Mouse (Mus musculus): ENCODE data around the gene Pnp.
"Not testable (repeated sequence)": the region's sequence is repeated elsewhere in the genome, so short reads cannot be mapped to it uniquely, and the experiment has no call there.

Pnp gene

DNA sequence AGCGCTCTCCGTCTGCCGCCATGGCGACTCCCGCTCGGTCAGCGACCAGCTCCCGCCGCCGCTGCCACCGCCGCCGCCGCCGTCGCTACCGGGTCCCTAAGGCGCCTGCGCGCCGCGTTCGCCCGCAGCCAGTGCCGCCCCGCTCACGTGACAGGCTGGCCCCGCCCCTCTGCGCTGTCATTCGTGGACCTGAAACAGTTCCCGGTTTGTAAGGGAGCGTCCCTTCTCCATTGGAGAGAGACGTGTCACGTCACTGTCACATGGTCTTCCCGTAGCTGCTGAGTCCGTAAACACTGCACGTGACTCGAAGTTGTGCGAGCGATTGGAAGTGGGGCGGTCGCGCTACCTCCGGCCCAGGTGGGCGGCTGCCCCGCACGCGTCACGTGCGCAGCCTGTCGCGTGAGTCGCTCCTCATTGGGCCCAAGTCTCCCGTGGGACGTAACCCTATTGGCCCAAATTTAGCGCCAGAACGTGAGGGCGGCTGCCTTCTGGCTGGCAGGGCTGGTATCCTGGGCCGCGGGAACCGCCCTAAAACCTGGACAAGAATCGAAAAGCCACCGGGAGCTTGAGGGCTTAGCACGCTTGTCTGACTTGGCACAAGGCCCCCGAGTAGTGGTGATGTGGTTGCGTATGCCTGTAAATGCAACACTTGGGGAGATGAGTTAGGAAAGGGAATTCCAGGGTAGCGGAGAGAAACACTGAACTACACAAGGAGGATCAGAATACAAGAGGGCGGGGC lies at the start of gene Pnp, which contains the start of gene Pip4p1:
Pnp (plus strand) TSS at position 329 of the 739 bp plus-strand sequence.
Pip4p1 (minus strand) TSS at position 103 of the 739 bp plus-strand sequence.
- peak; percentile 100 for DNase-seq (ENCODE audit: low read depth, low spot score)

DNA sequence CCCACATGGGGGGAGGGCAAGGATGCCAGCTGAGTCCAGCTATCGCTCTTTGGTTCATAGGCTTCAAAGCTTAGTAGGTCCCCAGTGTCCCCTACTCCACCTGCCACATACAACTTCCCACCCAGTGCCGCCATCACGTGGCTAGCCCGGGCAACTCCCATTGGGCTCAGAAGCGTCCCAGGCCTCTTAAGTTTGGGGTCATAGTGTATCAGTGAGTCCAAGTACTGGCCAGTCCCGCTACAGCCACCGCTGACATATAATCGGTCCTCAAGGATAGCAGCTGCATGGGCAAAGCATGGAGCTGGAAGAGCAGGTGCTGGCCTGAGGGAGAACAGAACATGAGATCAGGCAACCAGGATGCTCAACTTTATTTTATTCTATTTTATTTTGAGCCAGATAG lies 39.3 kb upstream of the Pnp start:
- DNase-seq (ENCODE audit: low read depth, low spot score) = no peak

DNA sequence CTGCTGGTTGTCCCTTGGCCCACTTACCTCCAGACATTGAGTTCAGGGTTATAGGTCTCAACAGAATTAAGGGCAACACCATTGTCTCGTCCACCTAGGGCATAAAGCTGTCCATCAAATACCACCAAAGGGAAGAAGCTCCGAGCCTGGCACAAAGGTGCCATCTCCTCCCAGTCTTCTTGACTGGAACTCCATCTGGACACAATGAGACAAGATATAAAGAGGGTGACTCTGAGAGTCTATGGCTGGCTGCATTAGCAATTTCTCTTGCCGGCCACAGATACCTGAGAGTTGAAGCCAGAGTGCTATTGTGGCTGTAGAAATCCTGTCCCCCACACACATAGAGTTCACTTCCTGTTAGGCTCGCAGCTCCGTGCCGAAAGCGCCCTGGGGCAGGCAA lies 38.8 kb upstream of the Pnp start:
- DNase-seq (ENCODE audit: low read depth, low spot score) = no peak

DNA sequence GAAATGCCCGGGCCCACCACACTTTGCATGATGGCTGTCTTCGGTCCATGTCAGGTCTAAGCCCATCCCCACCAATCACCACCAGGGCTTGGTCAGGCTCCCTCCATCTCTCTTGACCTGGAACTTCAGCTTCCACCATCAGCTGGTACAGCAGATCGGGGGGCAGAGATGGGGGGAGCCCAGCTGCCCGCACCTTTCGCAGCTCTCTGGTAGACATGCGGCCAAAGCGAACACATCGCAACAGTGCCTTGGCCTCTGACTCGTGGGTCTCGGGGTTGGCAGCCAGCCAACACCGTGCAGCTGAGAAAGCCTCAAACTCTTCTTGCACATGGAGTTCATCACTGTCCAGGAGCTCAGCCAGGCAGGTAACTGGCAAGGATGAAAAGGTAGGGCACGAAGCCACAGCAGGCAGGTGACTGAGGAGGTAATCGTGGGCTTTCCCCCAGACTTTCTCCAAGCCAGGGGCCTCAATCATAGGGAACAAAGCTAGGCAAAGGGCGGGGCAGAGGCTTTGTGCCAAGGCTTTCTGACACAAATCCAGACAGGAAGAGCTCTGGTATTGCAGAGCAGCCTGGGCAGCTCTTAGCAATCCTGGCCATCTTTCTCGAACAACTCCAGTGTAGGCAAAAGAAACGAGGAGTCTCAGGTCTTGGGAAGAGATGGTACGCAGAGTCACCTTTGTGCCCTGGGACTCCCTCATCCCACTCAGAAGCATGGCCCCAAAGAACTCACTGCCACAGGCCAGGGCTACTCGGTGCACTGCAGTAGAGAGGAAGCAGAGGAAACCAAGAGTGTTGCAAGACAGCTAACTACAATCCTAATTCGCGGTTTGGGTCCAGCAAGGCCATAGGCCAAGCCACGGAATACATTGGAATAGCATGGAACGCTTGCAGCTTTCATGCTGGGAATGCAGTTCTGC lies 38.1 kb upstream of the Pnp start:
- no peak for DNase-seq (ENCODE audit: low read depth, low spot score)

DNA sequence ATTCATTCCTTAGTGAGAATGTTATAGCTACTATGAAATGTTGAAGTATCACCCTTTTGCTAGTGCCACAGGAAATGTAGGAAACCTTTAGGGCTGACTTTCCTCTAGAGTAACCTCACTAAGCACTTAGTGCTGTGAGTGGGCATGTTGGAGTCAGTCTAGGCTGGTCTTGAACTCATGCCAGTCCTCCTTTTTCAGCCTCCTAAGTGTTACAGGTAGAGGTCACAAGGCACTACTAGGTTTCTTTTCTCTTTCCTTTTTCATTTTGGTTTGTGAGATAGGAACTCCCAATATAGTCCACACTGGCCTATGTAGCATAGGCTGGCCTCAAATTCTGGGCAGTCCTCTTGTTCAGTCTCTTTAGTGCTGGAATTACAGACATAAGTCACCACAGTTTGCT lies 35.5 kb upstream of the Pnp start:
- DNase-seq (ENCODE audit: low read depth, low spot score) = no peak

DNA sequence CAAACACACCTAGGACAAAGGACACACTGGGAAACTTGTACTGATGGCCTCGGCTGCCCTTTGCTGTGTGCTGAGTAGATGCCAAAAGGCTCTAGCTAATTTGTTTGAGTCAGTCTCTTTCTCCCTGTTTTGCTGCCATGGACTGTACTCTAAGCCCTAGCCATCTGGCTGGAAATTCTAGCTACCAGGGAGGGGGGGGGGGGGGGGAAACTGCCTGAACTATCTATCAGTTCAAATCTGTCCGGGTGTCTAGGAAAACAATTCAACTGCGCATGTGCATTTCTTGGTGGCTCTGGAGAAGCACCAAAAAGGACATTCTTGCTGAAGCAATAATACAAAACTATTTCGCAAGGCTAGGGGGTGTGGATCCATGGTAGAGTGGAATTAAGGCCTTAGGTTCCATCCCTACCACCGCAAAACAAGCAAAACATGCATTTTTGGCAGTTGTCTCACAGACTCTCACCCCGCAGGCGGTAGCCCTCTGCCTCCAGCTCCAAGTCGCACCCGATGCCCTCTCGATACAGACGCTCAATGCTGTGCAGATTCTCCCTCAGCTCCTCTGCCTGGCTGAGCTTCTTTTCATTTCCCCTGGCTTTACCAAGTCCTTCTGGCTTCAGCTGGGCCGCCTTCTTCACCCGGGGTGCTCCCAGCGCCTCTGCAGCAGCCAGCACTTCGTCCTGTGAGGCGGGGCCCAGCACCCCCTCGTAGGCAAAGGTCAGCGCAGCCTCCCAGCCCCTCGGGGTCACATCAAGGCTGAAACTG lies 34.7 kb upstream of the Pnp start:
- DNase-seq (ENCODE audit: low read depth, low spot score) = peak; percentile 41

DNA sequence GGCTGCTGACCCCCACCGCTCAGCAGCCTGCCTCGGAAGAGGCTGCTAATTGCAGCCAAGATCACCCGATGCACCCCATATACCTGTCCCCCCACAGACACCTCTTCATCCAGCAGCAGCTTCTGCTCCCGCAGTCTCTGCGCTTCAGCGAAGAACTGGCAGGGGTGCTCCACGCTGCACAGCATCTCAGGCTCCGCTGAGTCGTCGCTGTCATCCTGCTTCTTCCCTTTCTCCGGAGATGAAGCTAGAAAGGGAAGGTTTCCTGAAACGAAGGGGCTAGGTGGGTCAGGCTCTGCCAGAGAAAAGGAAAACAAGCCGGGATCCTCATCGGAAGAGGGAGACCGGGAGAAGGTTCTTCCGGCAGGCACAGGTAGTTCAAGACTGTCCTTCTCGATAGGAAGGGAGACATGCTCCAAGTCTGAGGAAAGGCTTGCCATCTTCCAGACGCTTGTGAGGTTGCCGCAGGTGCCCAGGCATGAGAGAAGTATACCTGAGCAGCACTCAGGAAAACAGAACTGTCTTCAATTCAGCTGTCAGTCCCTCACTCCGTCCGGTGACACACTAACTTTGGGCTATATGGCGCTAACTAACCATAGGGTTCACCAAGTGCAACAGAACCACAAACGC lies 34.0 kb upstream of the Pnp start:
- DNase-seq (ENCODE audit: low read depth, low spot score) = peak; percentile 15

DNA sequence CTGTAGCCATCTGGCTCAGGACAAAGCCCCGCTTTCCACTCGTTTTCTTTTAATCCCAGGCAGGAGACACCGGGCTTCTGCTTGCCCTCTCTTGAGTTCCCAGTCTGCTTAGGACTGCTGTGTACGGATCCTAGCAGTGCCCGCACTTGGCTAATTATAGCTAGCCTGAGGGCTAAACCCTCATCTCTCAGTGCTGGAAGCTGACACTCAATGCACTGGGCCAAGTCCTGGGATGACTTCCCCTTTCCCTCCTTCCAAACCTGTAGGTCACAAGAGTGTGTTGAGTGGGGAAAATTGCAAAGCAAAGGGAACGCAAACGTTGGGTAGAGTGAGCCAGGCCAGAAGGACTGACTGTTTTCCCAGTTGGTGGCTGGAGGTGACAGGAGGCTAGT lies 33.5 kb upstream of the Pnp start, which contains the start of gene Klhl33:
Klhl33 (minus strand) TSS at position 134 of the 392 bp plus-strand sequence.
- peak; percentile 16 for DNase-seq (ENCODE audit: low read depth, low spot score)

DNA sequence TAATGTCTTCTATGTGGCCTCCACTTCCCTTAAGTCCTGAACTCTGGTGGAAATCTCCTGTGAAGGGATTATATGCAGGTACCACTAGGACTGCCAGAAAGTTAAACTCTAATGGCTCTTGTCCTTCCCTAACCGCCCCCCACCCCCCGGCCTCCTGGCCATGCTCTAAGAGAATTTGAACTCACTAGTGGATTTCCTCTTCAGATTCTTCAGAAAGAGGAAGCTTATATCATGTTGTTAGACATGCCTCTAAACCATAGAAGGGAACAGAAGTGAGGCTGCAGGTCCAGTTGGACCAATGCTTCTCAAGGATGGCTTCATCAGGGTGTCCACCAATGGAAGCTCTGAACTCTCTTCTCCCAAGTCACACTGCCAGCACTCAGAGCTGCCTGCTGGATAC lies 32.9 kb upstream of the Pnp start:
- DNase-seq (ENCODE audit: low read depth, low spot score) = not testable (repeated sequence)

DNA sequence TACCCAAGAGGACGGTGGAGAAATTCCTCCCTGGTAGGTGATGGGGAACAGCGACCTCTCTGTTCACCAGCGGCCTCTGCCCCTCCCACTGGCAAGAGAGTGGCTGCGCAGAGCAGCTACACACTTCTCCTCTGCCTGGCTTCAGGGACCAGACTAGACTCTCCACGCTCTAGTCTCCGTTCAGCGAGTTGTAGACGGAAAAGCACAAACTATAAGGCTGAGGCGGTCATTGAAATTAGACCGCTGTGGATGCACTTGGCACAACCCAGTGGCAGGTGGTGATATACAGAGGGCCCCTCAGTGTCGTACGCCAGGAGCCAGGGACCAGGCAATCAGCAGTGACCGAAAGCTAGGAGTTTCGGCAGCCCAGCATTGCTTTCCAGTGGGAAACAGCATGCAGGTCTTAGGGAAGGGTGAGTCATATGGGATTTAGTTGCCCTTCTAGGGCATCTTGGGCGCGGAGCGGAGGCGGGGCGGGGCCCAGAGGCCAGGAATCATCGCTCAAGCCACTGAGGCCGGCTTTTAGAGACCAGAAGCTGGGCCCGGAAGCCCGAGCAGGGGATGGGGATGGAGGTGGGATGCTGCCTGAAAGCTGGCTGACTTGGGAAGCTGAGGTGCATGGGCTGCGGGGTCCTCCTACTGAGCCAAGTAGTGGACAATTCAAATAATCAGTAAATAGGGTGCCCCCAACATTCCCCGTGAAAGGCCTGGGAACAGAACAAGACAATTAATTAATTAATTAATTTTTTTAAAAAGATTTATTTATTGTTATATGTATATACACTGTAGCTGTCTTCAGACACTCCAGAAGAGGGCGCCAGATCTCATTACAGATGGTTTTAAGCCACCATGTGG lies 26.7 kb upstream of the Pnp start:
- no peak for DNase-seq (ENCODE audit: low read depth, low spot score)

DNA sequence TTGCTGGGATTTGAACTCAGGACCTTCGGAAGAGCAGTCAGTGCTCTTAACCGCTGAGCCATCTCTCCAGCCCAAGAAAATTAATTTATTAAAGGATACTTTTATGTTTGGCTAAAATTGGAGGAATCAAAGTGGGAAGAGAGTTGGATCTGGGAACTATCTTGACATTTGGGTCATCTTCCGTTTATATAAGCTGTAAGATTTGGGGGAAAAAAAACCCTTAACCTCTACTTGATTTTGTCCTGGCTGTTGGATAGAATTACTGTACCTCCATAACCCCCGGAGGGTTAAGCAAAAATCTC lies 26.1 kb upstream of the Pnp start:
- DNase-seq (ENCODE audit: low read depth, low spot score) = no peak

DNA sequence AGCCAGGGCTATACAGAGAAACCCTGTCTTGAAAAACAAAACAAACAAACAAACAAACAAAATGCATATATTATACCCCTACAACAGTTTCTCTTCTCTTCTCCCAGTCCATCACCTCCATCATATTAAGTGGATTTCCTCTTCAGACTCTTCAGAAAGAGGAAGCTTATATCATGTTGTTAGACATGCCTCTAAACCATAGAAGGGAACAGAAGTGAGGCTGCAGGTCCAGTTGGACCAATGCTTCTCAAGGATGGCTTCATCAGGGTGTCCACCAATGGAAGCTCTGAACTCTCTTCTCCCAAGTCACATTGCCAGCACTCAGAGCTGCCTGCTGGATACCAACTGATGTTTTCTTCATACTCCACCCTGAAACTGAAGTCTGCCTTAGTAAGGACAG lies 25.6 kb upstream of the Pnp start:
- DNase-seq (ENCODE audit: low read depth, low spot score) = not testable (repeated sequence)

DNA sequence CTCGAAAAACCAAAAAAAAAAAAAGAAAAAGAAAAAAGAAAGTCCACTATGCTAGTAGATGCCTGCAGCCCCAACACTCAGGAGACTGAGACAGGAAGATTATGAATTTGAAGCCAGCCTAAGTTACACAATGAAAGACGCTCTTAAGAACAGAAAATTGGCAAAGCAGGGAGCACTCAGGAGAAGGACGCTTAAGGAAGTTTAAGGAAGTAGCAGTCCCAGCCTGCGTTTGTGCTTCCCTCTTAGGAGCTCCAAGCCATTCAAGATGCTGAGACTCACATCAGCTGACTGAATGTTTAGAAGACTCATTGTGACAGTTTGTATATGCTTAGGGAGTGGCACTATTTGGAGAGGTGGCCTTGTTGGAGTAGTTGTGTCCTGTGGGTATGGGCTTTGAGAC lies 22.8 kb upstream of the Pnp start:
- no peak for DNase-seq (ENCODE audit: low read depth, low spot score)

DNA sequence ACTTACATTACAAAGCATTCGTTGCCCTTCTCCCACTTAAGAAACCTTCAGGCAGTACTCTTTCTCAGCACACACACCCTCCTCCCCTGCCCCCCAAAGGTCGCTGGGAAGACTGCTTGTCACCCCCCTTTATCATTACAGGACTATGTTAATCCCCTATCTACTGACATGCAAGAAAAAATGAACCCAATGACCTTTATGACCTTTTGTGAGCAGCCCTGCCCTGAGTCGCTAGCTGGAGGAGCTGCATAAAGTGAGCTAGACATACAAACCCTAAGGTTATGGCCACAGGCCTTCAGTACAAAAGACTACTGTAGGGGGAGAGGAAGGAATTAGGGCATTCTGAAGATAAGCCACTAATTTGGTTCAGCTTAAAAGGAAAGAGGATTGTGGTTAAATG lies 19.5 kb upstream of the Pnp start:
- no peak for DNase-seq (ENCODE audit: low read depth, low spot score)

DNA sequence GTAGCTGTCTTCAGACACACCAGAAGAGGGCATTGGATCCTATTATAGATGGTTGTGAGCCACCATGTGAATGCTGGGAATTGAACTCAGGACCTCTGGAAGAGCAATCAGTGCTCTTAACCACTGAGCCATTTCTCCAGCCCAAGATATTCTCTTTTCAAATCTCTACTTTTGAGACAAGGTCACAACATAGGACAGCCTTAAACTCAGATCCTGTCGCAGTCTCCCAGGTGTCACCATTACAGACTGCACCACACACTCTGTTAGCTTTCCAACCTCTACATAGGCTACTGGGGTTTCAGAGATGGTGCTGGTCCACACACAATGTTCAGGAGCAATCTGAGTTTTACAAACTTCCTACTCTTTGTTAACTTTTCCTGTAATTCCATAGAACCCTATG lies 7.4 kb upstream of the Pnp start:
- not testable (repeated sequence) for DNase-seq (ENCODE audit: low read depth, low spot score)

DNA sequence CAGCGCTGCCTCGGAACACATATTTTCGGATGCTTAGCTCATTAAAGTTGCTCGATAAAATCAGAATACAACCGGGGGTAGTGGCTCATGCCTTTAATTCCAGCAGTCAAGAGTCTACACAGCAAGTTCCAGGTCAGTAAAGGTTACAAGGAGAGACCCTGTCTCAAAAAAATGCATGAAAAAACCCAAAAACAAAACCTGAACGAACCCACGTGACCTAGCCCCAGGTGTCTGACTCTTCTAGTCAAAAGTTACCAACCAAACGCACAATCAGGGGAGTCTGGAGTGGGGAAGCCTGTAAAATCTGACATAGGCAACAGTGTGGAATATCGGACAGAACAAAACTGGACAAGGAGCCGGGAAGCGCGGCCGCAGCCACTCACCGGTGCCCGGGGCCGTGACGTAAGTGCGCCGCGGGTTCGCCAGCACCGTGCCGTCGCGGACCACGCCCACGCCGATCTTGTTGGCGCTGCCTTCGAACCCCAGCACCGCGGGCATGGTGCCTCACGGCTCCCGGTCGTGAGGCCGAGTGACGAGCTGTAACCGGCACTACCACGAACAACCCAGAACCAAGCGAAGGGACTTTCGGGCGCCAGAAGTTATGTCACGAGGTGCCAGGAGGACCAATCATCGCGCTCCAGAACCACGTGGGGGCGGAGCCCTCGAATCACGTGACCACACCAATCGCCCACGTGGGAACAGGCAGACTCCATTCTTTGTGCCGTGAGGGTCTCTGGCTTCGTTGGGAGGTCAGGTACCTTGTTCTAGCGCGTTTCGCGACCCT lies 6.4 kb upstream of the Pnp start, which contains the start of the genes Osgep and Apex1:
Osgep (minus strand) TSS at position 613 of the 784 bp plus-strand sequence.
Apex1 (plus strand) TSS at position 688 of the 784 bp plus-strand sequence.
- DNase-seq (ENCODE audit: low read depth, low spot score) = peak; percentile 98

DNA sequence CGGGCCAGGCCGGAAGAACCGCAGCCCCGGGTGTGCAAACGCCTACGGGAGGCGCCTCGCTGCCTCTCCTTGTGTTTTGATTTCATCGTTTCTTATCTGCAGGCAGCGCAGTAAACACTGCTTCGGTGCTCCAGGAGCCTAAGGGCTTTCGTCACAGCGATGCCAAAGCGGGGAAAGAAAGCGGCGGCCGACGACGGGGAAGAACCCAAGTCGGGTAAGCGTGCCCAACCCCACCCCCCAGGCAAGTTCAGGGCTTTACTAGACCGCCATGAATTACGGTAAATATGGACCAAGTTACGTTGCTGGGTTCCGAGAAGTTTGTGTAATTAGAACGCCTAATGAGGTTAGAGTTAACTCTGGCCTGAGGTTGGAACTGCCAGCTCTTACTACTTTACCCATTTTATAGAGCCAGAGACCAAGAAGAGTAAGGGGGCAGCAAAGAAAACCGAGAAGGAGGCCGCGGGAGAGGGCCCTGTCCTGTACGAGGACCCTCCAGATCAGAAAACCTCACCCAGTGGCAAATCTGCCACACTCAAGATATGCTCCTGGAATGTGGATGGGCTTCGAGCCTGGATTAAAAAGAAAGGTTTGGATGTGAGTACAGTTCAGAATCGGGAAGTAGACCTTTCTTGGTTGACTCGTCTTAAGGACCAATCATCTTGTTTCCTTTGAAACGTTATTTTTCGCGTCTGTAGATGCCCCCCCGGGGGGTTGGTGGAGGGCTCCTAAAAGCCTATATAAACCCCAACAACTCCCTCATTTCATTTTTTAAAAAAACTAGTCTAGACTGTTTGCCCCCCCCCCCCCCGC lies 5.6 kb upstream of the Pnp start:
- DNase-seq (ENCODE audit: low read depth, low spot score) = no peak

DNA sequence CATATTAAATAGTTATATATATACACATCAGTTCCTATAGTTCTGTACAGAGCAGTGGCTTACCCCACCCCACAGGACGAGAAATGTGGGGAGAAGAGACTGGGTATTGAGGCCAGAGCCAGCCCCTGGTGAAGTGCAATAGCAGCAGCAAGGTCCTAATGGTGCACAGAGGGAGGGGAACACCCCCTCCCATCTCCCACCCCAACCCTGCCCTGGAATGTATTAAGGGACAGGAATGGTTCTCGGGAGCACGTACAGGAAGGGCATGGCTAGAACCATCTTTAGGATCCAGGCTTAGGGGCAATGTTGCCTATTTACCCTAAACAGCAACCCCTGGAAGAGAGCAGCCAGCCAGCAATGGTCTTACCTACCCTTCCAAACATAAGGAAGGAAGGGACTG lies 3.5 kb upstream of the Pnp start:
- DNase-seq (ENCODE audit: low read depth, low spot score) = no peak

DNA sequence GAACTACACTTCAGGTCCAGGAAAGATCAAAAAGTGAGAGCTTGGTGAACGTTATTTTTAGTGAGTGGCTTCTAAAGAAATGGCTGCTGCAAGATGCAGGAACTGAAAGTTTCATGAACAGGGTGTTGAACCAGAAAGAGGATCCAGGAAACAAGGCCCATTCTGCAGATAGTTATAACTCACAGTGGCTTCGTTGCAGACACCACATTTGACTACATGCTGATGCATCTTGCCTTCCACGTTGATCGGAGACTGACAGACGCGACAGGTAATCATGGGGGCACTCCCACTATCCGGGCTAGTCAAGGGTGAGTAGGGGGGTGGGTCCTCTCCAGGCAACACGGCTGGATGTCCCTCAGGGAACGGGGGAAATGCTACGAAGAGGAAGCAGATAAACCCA lies 931 bp upstream of the Pnp start:
- DNase-seq (ENCODE audit: low read depth, low spot score) = no peak

All from mesoderm, embryonic 11.5 days (tissue).